Mouse (Mus musculus): Measurements from ENCODE around the gene Sbk1. TPM values are rescaled to one million over a fixed set of nuclear protein-coding genes. Genes with fewer than 3 reads are reported as not detected.
"Not testable (repeated sequence)": the region's sequence is repeated elsewhere in the genome, so short reads cannot be mapped to it uniquely, and the experiment has no call there.

Gene Sbk1
- total RNA-seq, 2 experiments from 2014 or later, result 72.3 to 73.8 TPM

DNA sequence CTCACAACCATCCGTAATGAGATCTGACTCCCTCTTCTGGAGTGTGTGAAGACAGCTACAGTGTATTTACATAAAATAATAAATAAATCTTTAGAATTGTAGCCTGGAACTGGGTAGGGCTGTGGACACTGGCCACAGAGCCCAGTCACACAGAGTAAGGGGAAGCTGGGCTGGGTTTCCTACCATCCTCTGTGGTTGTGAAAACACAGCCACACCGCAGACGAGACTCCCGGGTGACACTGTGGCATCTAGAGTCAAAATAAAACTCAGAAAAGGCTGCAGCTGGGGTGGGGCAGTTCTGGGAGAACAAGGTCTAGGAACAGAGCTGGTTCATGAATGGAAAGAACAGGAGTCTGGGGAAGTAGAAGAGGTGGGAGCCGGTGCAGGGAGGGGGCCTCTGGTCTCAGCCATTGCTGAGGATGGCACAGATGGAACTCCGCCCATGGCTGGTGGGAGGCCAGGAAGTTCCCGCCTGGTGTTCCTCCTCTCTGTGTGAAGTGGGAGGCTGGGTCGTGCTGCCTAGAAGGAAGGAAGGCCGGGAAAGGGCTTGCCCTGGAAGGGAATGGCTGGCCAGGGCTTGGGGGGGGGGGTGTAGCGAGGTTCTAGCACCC is 15.2 kb downstream of the Sbk1 start:
- DNase-seq, result peak; percentile 72 to 86

DNA sequence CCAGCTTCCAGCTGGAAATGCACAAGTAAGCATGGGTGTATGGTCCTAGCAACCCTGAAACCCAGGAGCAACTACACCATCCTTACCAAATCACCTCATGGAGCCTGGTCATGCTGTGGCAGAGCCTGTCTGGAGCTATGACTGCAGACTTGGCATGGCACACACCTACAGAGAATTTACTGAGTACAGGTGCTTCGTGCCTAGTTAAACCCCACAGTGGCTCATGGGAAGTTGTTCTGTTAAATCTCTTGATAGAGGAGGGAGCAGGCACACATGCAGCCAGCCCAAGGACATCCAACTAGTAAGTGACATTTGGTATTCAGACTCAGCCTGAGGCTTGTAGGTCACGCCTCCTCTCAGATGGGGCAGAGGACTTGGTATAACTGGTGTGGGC is 15.7 kb downstream of the Sbk1 start:
- no peak for DNase-seq

DNA sequence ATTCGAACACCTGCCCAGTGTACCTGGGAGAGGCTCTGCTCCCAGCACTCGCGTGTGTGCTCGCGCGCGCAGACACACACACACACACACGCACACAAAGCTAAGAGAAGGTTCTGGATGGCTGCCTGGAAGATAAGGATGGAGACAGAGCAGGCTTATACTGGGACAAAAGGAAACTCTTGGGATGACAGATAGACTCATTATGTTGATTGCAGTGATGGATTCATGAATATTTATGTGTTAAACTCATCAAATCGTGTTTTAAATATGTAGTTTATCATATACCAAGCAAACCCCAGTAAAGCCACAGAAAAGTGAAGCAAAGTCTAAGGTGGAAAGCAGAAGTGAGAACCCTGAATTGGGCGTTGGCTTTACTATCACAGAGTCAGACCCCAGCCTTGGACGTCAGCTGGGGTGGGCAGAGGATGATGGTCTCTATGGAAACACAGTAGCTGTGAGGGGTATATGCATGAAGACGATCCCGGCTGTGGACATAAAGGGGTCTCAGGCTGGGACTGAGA is 16.2 kb downstream of the Sbk1 start:
- no peak for DNase-seq

DNA sequence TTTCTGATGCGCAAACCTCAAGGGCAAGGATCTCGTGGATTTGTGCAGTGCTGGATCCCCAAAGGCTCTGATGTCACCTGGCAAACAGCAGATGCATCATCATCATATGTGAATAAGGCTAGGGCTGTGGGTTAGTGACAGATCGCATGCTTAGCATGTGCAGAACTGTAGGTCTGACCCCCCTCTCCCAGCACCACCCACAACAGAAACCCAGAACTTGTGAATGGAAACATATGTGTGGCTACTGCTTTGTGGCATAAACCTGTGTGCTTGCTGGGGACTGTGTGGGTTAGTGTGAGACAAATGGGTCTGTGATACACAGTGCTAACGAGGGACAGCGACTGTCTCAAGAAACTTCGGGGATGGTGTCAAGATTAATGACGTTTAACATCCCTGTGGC is 17.0 kb downstream of the Sbk1 start:
- no peak for DNase-seq

DNA sequence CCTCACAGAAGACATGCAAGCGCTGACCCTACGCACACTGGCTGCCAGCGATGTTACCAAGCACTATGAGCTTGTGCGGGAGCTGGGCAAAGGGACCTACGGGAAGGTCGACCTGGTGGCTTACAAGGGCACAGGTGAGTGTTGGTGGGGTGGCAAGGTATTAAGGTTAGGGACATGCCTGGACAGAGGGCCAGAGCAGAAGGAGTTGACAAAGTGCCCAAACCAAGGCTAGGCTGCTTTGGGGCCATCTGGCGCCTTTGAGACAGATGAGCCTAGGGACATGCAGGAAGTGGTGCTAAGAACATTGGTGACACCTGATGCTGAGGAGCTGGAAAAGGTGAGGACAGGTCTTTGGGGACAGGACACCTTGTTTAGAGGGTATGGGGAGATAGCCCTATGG is 17.5 kb downstream of the Sbk1 start:
- DNase-seq, result no peak

DNA sequence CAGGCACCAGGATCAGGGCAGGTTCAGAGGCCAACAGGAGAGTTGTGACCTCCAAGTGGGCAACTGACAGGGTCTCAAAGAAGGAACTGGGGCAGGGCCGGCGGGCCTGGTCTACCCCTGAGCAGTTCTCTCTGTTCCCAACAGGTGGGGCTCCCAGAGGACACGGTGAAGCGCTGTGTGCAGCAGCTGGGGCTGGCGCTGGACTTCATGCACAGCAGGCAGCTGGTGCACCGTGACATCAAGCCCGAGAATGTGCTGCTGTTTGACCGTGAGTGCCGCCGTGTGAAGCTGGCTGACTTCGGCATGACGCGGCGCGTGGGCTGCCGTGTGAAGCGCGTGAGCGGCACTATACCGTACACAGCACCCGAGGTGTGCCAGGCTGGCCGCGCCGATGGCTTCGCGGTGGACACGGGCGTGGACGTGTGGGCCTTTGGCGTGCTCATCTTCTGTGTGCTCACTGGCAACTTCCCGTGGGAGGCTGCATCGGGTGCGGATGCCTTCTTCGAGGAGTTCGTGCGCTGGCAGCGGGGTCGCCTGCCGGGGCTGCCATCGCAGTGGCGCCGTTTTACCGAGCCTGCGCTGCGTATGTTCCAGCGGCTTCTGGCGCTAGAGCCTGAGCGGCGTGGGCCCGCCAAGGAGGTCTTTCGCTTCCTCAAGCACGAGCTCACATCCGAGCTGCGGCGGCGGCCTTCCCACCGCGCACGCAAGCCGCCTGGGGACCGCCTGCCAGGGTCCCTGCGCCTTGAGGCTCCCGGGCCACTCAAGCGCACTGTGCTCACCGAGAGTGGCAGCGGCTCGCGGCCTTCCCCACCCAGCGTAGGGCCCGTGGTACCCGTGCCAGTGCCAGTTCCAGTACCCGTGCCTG is 19.5 kb downstream of the Sbk1 start:
- no peak for DNase-seq

DNA sequence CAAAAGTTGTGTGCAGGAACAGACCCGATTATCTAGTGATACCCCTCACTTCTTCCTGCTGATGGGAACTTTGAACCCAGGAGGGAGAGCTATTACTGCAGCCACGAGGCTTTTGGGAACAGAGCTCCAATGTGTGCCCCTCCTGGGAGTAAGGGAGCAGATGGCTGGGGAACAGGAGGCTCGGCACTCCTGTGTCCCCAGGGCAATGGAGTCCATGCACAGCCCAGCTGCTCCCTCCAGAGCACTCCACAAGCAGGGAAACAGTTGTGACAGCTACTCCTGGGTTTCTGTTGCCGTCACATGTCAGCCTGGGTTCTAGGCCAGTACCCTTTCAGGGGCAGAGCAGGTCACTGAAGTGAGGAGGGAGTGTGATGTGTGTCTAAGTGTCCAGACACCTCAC is 20.7 kb downstream of the Sbk1 start:
- DNase-seq, result no peak

DNA sequence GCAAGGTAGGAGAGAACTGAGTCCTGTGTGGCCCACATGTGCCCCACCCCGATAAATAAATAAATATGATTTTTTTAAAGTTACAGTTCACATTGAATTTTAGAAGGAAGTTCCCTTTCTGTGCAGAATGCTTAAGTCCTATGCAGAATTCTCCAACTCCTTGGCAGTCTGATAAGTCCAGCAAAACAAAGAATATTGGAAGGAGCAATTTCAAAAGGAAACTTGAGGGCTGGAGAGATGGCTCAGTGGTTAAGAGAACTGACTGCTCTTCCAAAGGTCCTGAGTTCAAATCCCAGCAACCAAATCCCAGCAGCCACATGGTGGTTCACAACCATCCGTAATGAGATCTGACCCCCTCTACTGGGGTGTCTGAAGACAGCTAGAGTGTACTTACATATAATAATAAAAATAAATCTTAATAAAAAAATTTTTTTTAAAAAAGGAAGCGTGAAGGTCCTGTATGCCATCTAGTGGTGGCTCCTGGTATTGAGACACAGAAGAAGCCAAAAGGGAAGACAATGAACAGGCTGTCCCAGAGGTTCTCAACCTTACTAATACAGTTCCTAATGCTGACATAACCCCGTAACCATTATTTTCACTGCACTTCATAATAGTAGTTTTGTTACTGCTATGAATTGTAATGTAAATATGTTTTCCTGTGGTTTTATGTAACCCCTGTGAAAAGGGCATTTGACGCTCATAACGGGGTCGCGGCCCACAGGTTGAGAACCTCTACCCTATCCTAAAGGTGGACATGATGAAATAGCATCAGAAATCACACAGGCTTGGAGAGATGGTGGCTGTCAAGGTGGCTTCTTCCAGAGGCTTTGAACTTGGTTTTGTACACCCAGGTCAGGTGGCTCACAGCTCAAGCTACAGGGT is 25.4 kb downstream of the Sbk1 start:
- DNase-seq, result peak in 1 of 2 experiments; percentile 77

DNA sequence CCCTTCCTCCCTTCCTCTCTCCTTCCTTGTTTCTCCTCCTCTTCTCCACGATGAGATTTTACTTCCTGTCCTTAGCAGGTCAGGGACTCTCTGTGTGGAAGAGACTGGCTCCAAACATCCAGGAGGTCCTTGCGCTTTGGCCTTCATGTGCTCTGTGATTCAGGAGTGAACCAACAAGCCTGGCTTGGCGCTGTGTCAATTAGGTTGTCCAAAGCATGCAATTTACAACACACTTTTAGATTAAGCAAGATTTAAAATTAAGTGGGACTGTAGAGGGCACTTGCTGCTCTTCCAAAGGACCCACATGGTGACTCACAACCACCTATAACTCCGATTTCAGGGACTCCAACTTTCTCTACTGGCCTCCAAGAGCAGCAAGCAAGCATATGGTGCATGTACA is 26.4 kb downstream of the Sbk1 start:
- DNase-seq, result no peak

DNA sequence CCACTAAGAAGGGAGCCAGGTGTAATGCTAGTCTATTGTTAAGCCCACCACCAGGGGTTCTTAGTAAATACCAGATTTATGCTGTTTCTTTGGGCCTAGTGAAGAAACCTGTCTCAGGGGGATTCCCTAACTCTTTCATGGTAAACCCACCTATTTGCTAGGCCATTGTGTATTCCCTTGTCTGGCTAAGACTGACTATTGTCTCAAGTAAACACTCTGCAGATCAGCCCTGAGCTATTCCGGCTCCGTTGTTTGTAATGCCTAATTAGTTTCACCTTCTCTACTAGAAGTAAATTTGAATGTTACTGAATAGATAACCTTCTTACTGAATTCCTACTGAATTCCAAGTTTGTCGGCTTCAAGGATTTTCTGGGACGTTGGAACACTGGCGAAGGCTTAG is 29.4 kb downstream of the Sbk1 start:
- not testable (repeated sequence) for DNase-seq

DNA sequence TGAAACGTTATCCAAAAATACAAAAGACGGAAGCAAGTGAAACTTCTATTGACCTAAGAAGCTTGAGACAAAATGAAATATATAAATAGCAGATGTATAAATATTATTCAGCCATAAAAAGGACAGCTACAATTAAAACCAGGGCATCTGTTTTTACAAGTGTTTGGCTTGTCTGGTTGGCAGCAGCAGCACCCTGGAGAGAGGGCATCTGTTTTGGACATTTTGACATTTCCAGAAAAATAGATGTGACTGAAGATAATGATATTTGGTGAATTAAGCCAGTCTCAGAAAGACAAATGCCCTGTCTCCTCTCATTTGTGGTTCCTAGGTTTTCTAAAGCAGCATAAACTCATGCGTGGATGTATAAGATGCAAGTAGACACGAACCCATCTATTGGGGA is 39.4 kb downstream of the Sbk1 start:
- DNase-seq, result no peak

DNA sequence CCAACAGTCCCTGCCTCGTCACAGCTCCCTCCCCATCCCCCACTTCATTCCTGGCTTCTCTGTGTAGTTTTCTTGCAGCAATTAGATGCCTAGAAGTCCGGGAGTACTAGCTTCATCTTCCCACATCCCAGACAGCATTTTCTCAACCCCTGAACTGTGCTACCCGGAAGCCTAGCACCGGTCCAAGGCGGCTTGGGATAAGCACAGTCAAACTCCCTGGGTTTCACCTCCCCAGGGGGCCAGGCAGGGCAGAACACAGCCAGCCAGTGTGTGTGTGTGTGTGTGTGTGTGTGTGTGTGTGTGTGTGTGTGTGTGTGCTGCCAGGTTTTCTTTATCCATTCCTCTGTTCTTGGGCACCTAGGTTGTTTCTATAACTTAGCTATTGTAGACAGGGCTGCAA is 40.9 kb downstream of the Sbk1 start:
- DNase-seq, result no peak

DNA sequence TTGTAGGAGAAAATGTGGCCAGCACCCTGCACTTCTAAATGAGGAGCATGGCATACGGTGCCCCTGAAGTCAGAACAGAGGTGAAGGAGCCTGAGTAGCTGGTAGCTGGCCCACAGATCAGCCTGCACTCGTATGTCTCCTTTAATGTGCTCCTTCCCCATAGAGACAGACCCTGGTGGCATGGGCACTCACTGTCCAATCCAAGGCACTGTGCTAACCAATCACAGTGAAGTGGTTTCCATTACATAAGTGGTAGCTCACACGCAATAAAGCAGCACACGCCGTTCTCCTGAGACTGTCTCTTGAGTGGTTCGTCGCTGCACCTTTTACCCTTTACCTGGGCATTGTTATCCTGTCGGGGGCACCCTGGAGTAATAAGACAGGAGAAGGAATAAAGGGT is 41.9 kb downstream of the Sbk1 start:
- peak in 1 of 2 experiments; percentile 31 for DNase-seq

DNA sequence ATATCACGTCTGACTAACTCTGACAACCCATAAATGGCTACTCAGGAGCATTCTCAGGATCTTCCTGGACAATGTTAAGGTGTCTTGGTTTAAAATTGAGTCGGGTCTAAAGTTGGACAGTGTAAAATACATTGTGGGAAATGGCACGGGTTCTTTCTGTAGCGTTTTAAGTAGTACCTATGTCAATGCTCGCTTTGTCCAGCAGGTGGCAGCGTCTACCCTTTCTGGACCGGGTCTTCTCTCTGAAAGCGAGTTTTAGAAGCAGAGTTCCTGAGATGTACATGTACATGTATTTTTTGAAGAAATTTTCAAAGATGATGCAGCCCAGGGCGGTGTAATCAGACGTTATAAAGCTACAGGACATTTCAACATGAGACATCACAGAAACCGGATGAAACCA is 51.3 kb downstream of the Sbk1 start:
- peak; percentile 65 to 90 for DNase-seq

DNA sequence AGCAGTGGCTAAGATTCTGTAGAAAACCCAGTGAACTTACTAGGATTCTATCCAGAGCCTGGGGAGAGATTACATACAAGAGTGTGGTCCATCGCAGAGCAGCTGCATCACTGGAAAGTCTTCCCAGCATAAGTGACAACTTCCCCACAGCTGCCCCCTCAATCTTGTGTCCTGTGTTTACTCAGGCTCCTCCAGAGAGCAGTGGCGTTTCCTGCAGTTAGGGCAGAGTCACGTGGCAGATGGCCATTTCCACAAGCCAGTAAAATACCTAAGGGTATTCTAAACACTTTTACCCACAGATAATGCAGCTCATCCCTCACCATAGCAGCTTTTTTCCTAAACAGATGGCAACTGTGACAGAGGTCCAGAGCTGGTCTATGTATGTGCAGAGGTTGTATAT is 52.4 kb downstream of the Sbk1 start:
- DNase-seq, result no peak

DNA sequence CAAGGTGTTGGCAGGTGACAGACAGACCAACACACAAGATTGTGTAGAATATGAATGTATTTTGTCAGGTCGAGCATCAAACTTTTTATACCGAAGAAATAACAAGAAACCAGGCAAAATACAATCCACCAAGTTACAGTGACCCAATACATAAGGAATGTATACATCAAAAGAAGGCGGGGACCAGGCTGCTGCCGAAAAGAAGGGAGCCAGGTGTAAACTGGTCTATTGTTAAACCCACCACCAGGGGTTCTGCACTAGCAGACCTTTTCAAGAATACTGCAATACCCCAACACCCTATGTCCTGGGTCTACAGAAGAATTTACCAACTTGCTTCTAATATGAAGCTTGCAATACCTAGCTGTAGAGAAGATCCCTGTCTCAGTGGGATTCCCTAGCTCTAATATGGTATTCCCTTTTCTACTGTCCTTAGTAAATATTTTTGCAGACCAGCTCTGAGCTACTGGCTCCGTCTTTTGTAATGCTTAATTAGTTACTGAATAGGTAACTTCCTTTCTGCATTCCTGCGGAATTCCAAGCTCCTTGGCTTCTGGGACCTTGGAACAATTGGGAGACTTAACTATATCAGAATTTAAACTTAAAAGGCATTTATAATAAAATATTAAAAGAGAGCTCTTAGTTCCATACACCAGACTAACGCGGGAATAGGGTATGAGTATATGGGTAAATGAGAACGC is 53.3 kb downstream of the Sbk1 start:
- DNase-seq, result not testable (repeated sequence)

DNA sequence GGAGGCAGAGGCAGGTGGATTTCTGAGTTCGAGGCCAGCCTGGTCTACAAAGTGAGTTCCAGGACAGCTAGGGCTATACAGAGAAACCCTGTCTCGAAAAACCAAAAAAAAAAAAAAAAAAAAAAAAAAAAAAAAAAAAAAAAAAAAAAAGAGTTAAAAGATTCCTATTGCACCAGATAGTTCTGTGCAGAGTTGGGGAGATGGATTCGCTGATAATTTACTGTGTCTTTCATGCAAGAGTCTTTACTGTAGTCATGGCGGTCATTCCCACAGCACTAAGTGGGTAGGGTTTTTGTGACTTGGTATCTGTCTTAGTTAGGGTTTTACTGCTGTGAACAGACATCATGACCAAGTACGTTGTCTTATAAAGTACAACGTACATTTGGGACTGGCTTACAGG is 56.4 kb downstream of the Sbk1 start:
- DNase-seq, result not testable (repeated sequence)

DNA sequence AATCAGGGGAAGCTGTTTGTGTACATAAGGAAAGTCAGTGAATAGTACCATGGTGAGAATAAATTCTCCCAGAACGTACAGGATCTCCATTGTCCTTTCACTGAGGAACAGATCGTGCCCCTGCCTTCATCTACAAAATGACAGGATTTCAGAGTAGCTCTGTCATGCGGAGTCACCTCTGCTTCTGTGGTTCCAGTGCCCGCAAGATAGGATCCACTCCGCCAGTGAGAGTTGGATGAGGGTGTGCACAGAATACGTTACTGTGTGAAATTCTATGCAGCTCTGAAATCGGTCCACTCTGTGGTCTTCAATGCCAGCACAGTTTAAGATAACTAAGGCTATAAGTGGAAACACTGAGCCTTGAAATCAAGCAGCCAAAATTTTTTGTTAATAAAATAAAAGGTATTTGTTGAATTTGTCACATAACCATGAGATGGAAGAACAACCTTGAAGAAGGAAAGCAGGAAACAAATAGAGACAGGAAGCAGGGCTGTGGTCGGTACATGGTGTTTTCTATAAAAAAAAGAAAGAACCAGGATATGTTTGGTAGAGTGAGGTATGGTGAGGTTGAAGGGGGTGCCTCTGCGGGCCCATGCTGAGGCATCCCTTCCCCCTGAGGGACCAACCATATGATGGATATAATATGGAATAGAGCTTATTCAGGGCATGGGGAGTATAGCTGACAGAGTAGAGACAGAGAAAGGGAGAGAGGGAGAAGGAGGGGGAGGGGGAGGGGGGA is 57.7 kb downstream of the Sbk1 start:
- no peak for DNase-seq

DNA sequence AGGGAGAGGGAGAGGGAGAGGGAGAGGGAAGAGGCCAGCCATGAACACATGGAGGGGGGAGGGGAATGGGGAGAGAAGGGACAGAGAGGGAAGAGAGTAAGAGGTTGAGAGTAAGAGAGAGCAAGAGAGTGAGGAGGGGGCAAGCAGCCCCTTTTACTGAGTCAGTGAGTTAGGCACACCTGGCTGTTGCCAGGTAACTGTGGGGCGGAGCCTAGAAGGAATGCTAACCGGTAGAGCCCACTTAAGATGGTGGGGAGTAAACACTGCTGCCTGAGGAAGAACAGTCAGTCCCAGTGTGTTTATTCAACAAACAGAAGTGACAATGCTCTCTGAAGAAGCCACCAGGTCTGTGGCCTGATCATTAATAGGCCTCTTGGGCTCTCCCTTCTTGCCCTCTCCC is 58.3 kb downstream of the Sbk1 start:
- no peak for DNase-seq

DNA sequence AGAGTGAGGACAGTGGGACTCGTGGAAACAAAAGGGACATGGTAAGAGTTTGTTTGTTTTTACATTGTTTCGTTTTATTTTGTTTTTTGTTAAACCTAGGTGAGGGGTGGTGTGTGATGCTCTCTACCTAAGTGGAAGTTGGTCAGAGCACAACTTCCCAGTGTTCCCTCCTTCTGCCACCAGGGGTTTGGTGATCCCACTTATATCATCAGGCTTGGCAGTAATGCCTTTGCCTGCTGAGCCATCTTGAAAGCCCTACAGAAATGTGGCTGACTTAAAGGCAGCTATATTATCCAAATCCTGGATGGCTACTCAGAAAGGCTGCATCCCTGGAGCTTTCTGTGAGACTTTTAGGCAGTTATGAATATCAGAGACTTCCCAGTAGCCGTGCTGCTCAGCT is 60.3 kb downstream of the Sbk1 start:
- DNase-seq, result no peak

DNA sequence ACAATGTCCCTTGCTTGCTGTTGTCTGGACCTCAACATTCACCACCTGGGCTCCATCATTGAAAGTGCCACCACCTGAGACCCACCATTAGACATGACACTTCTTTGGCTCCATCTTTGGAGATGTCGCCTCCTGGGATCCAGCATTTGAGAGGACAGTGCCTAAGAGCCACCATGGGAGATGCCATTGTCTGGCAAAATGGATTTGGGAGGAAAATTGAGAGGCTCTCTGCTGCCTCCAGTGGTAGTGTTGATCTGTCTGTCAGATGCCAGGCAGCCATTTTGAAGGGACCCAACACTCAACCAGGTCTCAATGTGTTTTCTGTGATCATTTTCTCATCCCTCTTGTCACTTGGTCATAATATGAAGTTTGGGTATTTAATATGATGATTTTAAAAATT is 63.1 kb downstream of the Sbk1 start:
- no peak for DNase-seq

Measured in heart, adult 18-20 months (tissue).